Mouse (Mus musculus) neural tube, postnatal 0 days (tissue): ENCODE measurements around the gene Mapk8ip1. TPM values are rescaled to one million over a fixed set of nuclear protein-coding genes. Genes with fewer than 3 reads are reported as not detected.

Experiments used
- microRNA-seq: library from miRNA; unstranded; fragments of <30 nt; microRNA quantifications from one replicate; pipeline ENCODE4, GENCODE M21; 2016
- polyA plus RNA-seq: library from polyadenylated mRNA; unstranded; fragments of >200 nt; fragmentation: Nextera tagmentation; extraction: Ambion mirVana; gene quantifications from 2 replicates; pipeline ENCODE4 v1.2.1, GENCODE M21; 2015

The Mapk8ip1 gene
- 206 and 208 TPM in 2 replicates for polyA plus RNA-seq

GRCm38 (mm10) chr2:92401091-92401561 is at the start of gene Mapk8ip1:
Mapk8ip1 (minus strand) TSS chr2:92401263.

GRCm38 (mm10) chr2:92433578-92434374 is 32.7 kb upstream of the Mapk8ip1 start, which contains the start of gene Cry2:
Cry2 (minus strand) TSS chr2:92434043.

GRCm38 (mm10) chr2:92381901-92382588 is 19.0 kb downstream of the Mapk8ip1 start, which contains the start of gene 1700029I15Rik:
1700029I15Rik (plus strand) TSS chr2:92382538.

GRCm38 (mm10) chr2:92374514-92374913 is 26.5 kb downstream of the Mapk8ip1 start, which contains the start of the genes Pex16 and Large2:
Pex16 (plus strand) TSS chr2:92374676.
Large2 (minus strand) TSS chr2:92374869.

Small RNA genes lying within 50 kb of the gene (microRNA-seq; reads per million reads assigned to microRNA genes)
- not detected for gene Mir7000

Other genes with a start within 250 kb of the Mapk8ip1 start
- gene Pex16, start 26.6 kb downstream of the Mapk8ip1 start, polyA plus RNA-seq, result 44.7 and 45.8 TPM in 2 replicates
- 0.83 and 1.3 TPM in 2 replicates for gene Large2, start 26.4 kb downstream of the Mapk8ip1 start, polyA plus RNA-seq
- gene 1700029I15Rik, start 18.7 kb downstream of the Mapk8ip1 start, polyA plus RNA-seq, result 5.4 and 6.4 TPM in 2 replicates
- gene Cry2, start 32.8 kb upstream of the Mapk8ip1 start, polyA plus RNA-seq, result 44.1 and 48.1 TPM in 2 replicates
- gene Slc35c1, start 59.3 kb upstream of the Mapk8ip1 start, polyA plus RNA-seq, result 15.7 and 18.0 TPM in 2 replicates
- gene Chst1, start 198.4 kb upstream of the Mapk8ip1 start, polyA plus RNA-seq, result 35.0 and 37.4 TPM in 2 replicates